Mouse (Mus musculus): ENCODE results near the gene Hdlbp.
A peak's percentile ranks its signal among the peaks of the same experiment; 100 is the strongest.
"Not testable (repeated sequence)": the region's sequence is repeated elsewhere in the genome, so short reads cannot be mapped to it uniquely, and the experiment has no call there.

Gene Hdlbp

DNA sequence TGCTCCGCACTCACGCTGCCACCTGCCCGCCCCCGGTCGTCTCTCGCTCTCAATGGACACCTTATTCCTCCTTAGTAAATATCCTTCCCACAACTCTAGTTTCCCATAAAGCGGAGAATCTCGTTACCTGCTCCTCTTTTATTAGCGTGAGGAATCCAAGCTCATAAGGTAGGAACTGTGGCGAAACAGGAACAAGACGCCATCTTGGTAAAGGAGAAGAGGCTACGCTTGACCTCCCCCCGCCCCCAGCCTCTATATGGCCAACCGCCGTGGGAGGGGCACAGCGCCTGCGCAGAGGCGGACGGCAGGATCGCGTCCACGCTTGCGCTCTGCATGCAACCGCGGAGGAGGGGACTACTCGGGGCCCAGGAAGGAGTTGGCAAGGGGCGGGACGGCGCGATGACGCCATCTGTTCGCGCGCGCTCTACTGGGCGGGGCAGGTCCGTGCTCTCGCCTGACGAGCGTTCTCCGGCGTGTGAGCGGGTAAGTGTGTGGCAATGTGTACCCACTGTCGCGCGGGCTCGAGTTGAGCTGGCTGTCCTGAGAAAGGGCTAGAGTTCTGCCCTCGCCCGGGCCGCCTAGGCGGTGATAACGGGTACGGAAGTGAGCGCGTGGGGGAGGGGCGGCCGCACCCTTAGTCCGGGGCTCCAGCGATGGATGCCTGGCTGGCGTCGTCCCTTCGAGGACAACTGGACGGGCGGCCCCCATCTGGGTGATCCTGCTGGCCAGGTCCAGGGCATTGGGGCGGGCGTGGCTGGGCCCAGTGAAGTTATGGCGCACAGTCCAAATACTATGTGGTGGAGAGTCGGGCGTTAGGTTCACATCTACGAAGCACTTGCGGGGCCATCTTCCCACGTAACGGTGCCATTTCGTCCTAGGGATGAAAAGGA, at the start of gene Hdlbp:
TSS of gene Hdlbp (minus strand) at position 230 of the 890 bp plus-strand sequence.
- DNase-seq (ENCODE audit: low read depth in 2 of 2, low spot score in 2 of 2): peak; percentile 98 to 100

DNA sequence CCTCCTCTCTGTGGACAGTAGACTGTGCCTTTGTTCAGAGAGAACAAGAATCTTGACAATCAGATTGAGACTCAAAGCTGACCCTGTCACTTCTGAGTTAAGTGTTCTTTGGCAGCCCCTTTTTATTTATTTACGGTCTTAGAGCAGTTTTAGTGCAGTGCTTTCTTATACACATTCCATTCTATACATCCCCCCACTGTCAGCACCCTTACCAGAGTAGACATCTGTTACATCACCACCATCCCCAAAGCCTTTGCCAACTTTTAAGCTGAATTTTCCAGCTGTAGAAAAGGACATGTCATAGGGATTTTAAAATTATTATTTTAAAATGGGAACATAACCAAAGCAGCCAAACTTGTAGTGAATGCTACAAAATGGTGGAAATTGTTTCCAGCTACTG, 43.7 kb upstream of the Hdlbp start:
- no peak for DNase-seq (ENCODE audit: low read depth in 2 of 2, low spot score in 2 of 2)

DNA sequence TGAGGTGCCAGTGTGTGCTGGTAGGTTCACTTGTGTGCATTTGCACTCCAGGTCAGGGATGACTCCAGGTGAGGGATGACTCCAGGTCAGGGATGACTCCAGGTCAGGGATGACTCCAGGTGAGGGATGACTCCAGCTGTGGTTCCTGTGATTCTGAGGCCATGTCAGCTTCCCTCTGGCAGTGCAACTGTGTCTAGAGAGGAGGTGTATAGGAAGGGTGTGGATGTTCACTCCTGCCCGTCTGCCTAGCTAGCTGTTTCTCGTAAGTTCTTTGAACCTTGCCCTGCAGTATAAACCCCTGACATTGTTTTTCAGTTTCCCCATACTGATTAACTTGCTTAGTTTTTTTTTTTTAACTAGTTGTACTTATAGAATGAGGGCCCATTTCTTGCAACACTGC, 42.9 kb upstream of the Hdlbp start:
- DNase-seq (ENCODE audit: low read depth in 2 of 2, low spot score in 2 of 2): no peak

DNA sequence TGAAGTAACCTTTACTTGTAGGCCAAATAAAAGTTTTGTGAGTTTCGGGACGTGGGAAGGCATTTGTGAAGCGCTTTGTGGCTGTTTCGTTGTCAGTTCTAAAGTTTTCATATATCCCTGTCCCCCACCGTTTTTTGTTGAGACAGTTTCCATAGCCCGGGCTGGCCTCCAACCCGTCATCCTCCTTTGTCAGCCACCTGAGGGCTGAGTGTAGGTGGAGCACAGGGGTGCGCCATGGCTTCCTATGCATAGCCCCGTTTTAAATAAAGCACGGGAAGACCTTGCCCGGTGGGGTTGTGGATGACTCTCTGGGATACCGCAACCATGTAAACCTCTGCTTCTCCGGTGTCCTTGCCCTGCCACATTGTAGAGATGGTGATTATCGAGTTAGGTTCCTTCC, 34.6 kb upstream of the Hdlbp start:
- DNase-seq (ENCODE audit: low read depth in 2 of 2, low spot score in 2 of 2): no peak

DNA sequence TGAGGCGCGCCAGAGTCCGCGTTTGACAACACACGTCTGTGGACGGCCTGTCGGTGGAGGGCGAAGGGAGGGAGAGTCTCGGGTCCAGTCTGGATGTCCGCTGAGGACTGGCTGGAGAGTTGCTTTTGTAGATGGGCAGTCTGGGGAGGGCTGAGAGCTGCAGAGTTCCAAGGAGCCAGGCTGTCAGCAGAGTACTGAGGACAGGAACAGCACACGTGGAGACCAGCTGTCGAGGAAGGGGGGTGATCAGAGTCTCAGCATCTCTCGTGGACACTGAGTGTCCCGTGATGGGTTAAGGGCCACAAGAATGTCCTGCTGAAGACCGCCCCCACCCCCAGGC, 33.7 kb upstream of the Hdlbp start:
- no peak for DNase-seq (ENCODE audit: low read depth in 2 of 2, low spot score in 2 of 2)

DNA sequence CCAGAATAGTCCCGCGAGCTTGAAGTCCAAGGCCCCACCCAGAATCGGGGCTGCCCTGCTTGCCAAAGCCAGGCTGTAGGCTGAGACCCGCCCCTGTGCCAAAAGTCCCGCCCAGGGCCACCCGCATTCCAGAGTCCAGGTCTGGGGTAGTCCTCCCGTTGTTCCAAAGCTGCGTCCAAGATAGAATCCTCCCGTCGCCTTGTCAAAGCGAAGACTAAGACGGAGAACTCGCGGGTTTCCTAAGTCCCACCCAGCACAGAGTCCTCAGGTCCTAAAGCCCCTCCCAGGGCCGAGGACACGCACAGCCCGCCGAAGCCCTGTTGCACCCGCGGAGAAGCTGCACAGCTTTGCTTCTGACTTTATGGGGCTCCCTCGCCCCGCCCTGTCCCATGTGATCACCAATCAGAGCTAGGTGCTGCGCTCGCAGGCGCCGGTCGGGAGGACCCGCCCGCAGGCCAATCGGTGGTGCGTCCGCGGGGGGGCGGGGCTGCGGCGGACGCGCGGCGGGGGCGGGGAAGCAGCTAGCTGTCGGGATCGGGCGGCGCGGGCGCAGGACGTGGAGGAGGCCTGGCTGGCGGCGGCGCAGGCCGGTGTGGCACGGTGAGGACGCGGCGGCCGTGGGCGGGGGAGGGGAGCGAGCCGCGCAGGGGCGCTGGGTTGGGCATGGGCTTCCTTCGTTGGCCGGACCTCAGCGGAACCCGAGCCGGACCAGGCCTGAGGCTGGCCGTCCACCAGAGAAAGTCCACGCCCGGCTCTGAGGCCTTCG, 33.2 kb upstream of the Hdlbp start, which contains the start of gene Farp2:
TSS of gene Farp2 (plus strand) at position 495 of the 766 bp plus-strand sequence.
- DNase-seq (ENCODE audit: low read depth in 2 of 2, low spot score in 2 of 2): peak; percentile 87 to 88

DNA sequence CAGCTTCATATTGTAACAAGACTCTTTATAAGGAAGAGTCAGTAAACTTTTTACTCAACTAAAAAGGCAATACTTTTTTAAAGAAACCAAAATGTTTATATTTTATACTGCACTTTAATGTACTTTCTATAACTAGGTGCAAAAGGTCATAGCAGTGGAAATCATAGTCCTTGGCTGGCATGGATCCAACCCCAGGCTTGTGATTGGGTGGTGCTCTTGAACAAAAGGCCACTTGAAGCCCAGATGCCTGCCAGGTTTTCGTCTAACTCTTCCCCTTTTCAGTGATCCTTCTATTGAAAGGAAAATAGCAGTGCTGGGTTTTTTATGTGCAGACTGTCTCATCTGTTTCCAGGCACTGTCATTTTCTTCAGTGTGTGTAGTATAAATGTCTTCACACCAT, 30.0 kb upstream of the Hdlbp start:
- DNase-seq (ENCODE audit: low read depth in 2 of 2, low spot score in 2 of 2): not testable (repeated sequence)

DNA sequence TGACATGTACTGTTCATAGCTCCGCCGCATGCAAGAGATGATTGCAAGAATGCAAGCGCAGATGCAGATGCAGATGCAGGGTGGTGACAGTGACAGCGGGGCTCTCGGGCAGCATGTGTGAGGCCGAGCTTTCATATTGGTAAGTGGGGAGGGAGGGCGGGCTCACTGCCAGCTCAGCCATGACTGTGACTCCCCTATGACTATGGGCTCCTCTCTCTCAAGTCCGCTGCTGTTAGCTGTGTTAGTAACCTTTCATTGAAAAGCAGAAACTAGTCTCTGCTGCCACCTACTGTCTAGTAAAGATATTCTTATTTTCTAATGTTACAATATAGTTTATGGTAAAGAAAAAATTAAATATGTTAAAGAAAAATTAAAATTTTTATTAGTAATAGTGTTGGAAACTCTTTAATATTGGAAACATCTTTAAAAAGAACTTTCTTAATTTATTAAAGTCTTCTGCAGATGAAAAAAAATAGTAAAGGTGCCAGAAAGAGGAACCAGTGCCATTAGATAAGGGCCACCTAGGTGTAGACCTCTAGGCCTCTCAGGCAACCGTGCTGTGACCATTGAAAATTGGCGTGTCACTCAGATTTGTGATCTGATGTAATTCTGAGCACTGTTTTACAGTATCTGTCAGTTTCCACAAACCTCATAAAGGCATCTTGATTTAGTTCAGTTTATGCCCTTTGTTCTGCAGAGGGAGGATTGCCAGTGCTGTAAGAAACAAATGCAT, 28.5 kb upstream of the Hdlbp start:
- peak; percentile 7 to 37 for DNase-seq (ENCODE audit: low read depth in 2 of 2, low spot score in 2 of 2)

DNA sequence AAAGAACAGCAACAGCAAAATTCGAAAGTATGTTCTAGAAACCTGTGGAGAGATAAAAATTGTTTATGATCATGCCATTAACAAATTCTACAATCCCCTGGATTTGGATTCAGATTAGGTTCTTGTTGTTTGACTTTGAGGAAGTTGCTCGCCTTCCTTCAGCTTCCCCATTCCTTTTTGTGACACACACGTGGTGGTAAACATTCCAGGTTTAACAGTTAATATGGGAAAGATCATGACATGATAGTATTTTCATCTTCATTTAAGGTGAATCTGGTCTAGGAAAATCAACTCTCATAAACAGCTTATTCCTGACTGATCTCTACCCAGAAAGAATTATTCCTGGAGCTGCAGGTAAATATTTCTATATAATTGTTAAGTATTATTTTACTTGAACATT, 16.7 kb upstream of the Hdlbp start:
- DNase-seq (ENCODE audit: low read depth in 2 of 2, low spot score in 2 of 2): no peak

DNA sequence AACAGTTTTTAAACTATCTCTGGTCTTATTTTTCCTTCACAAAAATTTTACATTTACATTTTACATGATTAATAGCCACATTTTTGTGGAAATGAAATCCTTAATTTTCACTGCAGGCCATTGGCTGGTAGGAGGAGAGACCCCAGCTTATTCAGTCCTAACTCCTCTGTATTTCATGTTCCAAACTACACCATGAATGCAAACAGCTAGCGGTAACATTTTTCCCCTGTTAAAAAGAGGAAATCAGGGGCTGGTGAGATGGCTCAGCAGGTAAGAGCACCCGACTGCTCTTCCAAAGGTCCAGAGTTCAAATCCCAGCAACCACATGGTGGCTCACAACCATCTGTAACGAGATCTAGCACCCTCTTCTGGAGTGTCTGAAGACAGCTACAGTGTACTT, 7.7 kb upstream of the Hdlbp start:
- not testable (repeated sequence) for DNase-seq (ENCODE audit: low read depth in 2 of 2, low spot score in 2 of 2)

DNA sequence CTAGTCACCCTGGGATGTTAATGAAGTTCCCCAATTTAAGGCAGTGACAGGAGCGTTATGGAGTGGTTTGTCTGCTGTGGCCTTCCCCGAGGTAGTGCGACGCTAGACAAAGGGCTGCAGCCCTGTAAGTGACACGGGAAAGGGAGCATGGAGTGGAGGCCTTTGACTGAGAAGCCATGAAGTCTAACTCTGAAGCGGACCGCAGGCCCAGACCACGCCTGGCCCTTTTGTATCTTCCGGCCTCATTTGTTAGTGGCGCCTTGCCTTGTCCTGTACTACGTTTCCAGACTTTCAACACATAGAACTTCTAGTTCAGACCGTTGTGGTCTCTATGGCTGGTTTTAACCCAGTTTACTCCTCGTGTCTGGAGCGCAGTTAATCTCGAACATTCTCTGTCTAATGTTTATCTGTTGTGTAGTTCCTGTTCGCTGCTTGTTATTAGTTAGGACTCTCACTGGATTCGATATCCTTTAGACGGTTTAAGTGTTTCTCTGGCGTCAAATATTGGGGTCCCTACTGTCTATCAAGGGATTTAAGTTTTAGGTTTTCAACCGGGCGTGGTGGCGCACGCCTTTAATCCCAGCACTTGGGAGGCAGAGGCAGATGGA, 965 bp upstream of the Hdlbp start:
- DNase-seq (ENCODE audit: low read depth in 2 of 2, low spot score in 2 of 2): no peak

DNA sequence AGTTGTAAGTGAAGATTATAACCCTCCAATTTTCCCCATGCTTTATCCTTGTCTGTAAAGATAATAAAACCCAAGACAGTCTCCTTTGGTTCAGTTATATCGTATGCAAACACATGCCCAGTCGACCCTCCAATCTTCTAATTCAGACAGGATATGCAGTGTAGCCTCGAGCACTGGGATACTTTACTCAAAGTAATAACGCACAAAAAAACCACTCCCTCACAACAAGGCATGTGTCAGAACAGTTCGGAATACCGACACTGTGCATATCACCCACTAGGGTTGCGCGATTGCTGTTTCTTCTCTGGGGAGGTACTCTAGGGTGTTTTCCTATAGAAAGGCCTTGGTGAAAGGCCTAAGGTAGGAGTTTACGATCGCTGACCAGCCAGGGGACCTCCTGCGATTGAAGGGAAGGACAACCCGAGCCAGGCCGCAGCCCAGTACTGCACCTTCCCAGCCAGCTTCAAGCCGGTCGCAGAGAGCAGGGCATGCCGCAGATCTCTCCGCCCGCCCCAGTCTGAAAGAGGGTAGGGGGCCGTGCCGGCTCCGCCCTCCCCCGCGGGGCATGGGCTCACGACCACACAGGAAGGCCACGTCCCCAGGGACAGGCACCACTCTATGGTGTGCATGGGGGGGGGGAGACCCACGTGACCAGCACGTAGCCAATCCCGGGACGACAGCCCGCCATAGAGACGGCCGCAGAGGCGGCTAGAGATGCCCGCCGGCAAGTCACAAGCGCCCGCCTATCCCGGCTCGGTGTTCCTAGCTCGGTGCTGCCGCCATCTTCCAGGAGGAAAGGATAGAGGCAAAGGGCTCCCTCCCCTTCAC, 643 bp downstream of the Hdlbp start:
- DNase-seq (ENCODE audit: low read depth in 2 of 2, low spot score in 2 of 2): peak; percentile 95 to 97

DNA sequence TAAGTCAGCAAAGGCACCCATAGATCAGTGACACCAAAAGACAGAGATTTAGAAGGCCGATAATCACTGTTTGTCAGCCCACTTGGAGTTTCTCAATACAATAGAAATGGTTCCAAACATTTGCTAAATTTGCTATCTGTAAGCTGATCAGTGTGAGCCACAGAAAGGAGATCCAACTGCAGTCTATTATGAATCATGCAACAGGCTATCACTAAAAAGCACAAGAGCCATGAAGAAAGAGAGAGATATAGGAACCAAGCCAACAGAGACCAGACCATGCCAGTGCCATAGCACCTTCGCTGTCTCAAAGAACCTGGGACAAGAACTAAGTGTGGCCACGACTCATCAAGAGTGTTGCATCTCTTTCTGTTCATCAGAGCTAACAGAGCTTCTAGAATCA, 2.9 kb downstream of the Hdlbp start:
- no peak for DNase-seq (ENCODE audit: low read depth in 2 of 2, low spot score in 2 of 2)

DNA sequence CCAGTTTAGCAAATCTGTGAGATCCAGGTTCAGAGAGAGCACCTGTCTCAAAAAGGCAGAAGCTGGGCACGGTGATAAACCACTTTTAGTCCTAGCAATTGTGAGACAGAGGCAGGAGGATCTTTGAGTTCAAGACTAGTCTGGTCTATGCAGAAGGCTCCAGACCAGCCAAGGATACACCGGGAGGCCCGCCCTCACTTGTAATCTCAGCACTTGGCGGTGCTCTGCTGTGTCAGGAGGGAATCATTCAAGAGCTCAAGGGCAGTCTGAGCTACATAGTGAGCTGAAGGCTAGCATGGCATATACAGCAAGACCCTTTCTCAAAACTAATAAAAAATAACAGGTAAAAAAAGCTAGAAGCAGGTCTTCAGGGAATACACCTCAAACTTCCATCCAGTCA, 10.0 kb downstream of the Hdlbp start:
- no peak for DNase-seq (ENCODE audit: low read depth in 2 of 2, low spot score in 2 of 2)

DNA sequence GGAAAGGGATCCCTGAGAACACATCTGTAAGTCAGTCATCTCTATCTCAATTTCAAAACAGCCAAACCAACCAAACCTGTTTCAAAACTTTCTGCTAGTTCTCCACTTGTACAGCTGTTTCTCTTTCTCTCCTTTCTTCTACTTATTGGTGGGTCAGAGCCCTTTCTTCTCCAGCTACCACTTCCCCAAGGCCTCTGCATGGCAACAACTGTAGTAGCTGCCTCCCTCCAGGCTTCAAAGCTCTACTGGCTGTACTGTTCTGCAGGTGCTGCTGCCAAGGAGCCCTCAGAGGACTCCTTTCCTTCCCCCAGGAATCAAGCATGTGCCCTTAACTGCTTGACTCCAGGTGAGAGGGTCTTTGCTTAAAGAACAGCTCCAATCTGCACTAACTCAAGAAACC, 12.9 kb downstream of the Hdlbp start:
- no peak for DNase-seq (ENCODE audit: low read depth in 2 of 2, low spot score in 2 of 2)

DNA sequence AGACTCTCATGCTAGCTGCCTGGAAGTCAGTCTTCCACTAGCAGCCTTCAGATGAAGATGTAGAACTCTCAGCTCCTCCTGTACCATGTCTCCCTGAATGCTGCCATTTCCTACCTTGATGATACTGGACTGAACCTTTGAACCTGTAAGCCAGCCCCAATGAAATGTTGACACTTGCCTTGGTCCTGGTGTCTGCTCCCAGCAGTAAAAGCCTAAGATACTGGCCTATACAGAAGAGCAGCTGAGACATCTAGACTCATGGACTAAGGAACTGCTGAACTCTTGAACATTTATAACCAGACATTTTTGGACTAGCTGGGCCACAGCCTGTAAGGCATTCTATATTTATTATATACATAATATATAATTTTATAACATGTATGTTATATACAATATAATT, 13.5 kb downstream of the Hdlbp start:
- no peak for DNase-seq (ENCODE audit: low read depth in 2 of 2, low spot score in 2 of 2)

DNA sequence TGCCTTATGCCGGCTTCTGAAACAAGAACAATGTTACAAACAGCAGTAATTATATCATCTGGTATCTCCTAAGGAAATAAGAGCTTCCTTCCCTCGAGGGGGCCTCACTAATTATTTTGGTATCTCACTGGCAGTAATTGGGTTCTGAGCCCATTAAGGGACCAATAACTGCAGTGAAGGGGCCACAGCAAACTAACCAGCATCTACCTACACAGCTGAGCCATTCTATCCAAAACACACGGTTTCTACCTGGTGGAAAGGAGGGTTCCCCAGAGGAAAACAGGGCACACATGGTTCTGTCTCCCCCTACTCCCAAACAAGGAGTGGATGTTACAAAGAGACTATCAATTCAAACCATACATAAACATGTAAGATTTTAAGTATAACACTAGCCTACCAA, 19.5 kb downstream of the Hdlbp start:
- DNase-seq (ENCODE audit: low read depth in 2 of 2, low spot score in 2 of 2): no peak

DNA sequence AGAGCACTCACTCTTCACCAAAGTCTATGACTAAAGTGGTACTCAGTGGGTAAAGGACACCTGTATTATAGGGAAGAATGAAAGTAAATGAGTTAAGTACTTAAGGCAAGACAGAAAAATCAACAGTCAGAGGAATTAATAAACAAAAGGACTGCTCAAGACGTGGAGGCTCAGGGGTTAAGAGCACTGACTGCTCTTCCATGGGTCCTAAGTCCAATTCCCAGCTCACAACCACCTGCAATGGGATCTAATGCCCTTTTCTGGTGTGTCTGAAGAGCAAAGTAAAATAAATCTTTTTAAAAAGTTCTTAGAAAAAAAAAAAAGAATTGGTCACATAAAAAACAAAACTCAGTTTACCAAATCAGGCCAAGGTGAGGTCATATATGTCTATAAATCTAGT, 20.3 kb downstream of the Hdlbp start:
- DNase-seq (ENCODE audit: low read depth in 2 of 2, low spot score in 2 of 2): no peak

DNA sequence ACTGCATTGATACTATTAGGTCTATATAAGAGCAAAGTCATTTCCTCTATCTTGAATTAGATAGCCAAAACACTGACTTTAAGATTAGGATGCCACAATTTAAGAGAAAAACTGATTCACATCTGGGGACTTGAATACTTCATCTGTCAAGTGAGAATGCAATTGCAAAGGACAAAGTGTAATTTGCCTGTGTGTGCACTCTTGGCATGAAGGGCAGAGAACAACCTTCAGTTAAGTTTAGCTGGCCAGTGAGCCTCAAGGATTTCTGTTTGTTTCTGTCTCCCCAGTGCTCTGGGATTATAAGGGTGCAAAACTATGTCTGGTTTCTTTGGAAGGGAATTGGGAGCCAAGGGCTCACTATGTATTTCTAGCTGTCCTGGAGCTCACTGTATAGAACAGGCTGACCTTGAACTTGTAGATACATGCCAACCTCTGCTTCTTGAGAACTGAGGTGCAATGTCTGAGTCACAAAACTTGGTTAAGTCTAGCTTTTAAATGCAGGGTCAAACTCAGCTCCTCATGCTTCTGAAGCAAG, 24.8 kb downstream of the Hdlbp start:
- no peak for DNase-seq (ENCODE audit: low read depth in 2 of 2, low spot score in 2 of 2)

DNA sequence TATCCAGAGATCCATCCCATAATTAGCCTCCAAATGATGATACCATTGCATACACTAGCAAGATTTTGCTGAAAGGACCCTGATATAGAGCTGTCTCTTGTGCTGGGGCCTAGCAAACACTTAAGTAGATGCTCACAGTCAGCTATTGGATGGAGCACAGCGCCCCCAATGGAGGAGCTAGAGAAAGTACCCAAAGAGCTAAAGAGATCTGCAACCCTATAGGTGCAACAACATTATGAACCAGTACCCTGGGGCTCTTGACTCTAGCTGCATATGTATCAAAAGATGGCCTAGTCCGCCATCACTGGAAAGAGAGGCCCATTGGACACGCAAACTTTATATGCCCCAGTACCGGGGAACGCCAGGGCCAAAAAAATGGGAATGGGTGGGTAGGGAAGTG, 28.5 kb downstream of the Hdlbp start:
- DNase-seq (ENCODE audit: low read depth in 2 of 2, low spot score in 2 of 2): not testable (repeated sequence)

Data from CD8-positive naive resting alpha-beta T cell, adult 2 months (primary cell).